Mouse (Mus musculus): Measurements from ENCODE around the gene Mfn2.

DNA sequence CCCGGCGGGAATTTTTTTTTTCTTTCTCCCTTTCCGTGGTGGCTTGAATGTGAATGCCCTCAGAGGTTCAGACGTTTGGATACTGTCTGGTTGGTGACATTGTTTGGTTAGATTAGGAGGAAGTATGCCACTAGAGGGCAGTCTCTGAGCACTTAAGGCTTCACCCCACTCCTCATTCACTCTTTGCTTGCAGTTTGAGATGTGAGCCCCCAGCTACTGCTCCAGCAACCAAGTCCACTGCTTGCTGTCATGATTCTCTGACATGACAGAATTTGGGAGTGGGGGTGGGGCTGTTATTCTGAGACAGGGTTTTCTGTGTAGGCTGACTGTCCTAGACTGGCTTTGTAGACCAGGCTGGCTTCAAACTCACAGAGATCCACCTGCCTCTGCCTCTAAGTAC lies 49.1 kb upstream of the Mfn2 start:
- TF ChIP-seq GATA1 (IDR thresholded peaks at IDR 0.05; ENCODE audit: borderline replicate concordance, low read length), result no peak
- no peak for TF ChIP-seq FLI1 (IDR thresholded peaks at IDR 0.05; ENCODE audit: low read length)

Measured in megakaryocyte, embryonic 14.5 days (primary cell).